Mouse (Mus musculus): Measurements from ENCODE around the gene Morn2.

DNA sequence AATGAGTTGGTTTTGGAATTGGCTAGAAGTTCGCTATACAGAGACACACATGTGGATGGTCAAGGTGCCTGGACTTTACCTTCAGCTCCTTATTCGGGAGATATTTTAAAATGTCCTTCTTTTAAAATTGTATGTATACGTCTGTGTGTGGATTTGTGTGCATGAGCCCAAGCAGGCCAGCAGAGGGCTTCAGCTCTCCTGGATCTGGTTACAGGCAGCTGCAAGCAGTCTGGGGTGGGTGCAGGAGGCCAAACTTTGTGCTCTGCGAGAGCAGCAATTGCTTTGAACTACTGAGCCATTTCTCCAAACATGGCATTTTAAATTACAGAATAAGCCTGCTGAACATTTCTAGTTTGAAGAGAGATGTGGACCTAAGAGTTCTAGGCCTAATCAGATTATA, 55.3 kb downstream of the Morn2 start:
- TF ChIP-seq CTCF (IDR thresholded peaks at IDR 0.05; ENCODE audit: control insufficient read depth, insufficient read depth, low read length) (peak; percentile 31; the same call in 1 of the 2 replicates), POLR2A (IDR thresholded peaks at IDR 0.05; ENCODE audit: borderline replicate concordance, control insufficient read depth, low read depth, low read length) (no peak)
